Mouse (Mus musculus): ENCODE measurements at regions not wholly inside any gene's neighbourhood (a gene's known extent, or its start where the extent isn't known, plus 50 kb on each side); places are given as distances from the start of the nearest gene placed in this dataset.
A peak's percentile ranks its signal among the peaks of the same experiment; 100 is the strongest.

DNA sequence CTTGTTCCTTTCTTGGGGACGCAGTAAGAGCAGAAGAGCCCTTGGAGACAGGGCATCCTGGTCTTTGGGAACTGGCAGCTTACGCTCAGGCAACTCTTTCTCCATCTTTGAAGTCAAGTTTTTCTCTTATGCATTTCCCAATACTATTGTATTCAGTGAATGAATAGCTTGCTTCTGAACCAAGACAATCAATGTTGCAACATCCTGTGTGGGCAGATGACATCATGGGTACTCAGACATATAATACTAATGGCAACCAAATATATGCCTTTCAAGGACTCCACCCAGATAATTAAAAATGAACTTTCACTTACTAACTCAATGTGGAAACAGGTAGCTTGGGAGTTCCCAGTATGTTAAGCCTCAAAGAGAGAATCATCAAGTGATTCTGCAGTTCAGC is 104.6 kb downstream of the Ngf start:
- Histone ChIP-seq H3K27me3 (no peaks in the 10 kb centered on the region), H3K9me3 (no peaks in the 10 kb centered on the region), H3K4me2 (replicated peaks) (no peak overlapping the region), H3K27ac (no peak overlapping the region), H3K9ac (no peak overlapping the region), H3K4me1 (peaks cover 2% of the 10 kb centered on the region; the same call in 1 of the 2 replicates), H3K36me3 (no peaks in the 10 kb centered on the region), H3K4me3 (no peak overlapping the region)
- WGBS = 79% methylated on average over 2 of the region's 2 CpGs
- ATAC-seq (ENCODE audit: insufficient number of reproducible peaks, insufficient read depth, low FRiP score, low TSS enrichment) = no peak

DNA sequence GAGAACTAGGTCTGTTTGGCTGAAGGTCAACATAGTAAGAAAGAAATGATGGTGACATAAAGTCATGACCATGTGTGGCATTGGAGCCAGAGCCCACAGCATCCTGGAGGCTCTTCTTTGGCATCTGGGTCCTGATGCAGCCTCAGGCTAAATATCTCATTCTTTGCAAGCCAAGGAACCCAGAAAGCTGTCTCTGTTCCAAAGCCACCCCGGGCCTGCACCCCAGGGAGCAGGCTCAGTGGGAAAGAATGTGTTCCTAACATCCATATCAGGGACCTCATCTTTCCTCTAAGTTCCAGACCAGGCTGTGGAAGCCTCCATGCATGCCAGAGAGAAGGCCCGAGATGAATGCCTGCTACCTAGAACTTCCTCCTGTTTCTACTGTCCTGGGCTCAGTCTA is 107.2 kb downstream of the Ngf start:
- no peaks in the 10 kb centered on the region for H3K27me3 ChIP-seq
- no peaks in the 10 kb centered on the region for H3K9me3 ChIP-seq
- H3K4me1 ChIP-seq = peaks cover 2% of the 10 kb centered on the region; the same call in 1 of the 2 replicates
- no peak overlapping the region for H3K4me3 ChIP-seq
- H3K9ac ChIP-seq = no peak overlapping the region
- no peak overlapping the region for H3K27ac ChIP-seq
- no peak overlapping the region for H3K4me2 ChIP-seq (replicated peaks)
- H3K36me3 ChIP-seq = no peaks in the 10 kb centered on the region
- WGBS = 88% methylated on average over 2 of the region's 2 CpGs
- ATAC-seq (ENCODE audit: insufficient number of reproducible peaks, insufficient read depth, low FRiP score, low TSS enrichment) = no peak

DNA sequence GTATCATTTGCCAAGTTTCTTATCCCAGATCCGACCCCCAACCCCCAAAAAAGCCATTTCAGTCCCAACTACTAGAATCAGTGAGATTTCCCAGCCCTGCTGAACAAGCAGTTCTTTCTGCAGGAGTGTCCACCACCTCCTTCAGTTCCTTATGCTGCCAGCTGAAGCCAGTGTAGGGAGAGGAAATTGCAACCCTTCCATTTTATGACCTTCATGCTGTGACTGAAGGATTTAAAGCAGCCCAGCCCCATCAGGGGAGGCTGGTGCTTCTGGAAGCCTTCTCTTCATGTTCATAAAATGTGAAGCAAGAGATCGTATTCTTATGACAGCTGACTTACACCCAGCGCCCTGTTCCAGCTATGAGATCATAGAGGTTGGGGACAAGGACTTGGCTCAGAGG is 112.1 kb downstream of the Ngf start:
- H3K4me1 ChIP-seq = peaks cover 2% of the 10 kb centered on the region; the same call in 1 of the 2 replicates
- no peaks in the 10 kb centered on the region for H3K27me3 ChIP-seq
- H3K27ac ChIP-seq = no peak overlapping the region
- H3K4me3 ChIP-seq = no peak overlapping the region
- no peak for ATAC-seq (ENCODE audit: insufficient number of reproducible peaks, insufficient read depth, low FRiP score, low TSS enrichment)
- H3K36me3 ChIP-seq = no peaks in the 10 kb centered on the region
- WGBS = 84% methylated on average over 3 of the region's 3 CpGs
- no peak overlapping the region for H3K4me2 ChIP-seq (replicated peaks)
- no peak overlapping the region for H3K9ac ChIP-seq
- H3K9me3 ChIP-seq = no peaks in the 10 kb centered on the region

DNA sequence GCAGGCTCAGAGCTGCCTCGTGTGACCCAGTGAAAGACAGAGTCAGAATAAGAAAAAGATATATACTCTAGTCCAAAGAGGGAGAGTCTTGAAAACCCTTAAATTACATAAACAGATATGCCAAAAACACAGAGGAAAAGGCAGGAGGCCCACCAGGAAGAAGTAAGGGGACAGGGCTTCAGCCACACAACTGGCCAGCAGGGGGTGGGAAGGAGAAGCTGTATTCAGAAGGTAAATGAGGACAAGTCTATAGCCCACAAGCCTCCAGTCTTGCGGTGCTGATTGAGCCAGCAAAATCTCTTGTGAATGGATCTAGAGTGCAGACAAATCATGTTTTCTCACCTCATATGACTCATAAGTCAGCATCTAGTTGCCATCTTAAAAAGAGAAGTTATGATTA is 115.4 kb downstream of the Ngf start:
- H3K9me3 ChIP-seq = no peaks in the 10 kb centered on the region
- H3K4me2 ChIP-seq (replicated peaks) = no peak overlapping the region
- no peak overlapping the region for H3K27ac ChIP-seq
- H3K4me3 ChIP-seq = no peak overlapping the region
- H3K9ac ChIP-seq = no peak overlapping the region
- no peaks in the 10 kb centered on the region for H3K4me1 ChIP-seq
- ATAC-seq (ENCODE audit: insufficient number of reproducible peaks, insufficient read depth, low FRiP score, low TSS enrichment) = no peak
- WGBS = 84% methylated on average over 2 of the region's 2 CpGs
- no peaks in the 10 kb centered on the region for H3K36me3 ChIP-seq
- H3K27me3 ChIP-seq = no peaks in the 10 kb centered on the region

DNA sequence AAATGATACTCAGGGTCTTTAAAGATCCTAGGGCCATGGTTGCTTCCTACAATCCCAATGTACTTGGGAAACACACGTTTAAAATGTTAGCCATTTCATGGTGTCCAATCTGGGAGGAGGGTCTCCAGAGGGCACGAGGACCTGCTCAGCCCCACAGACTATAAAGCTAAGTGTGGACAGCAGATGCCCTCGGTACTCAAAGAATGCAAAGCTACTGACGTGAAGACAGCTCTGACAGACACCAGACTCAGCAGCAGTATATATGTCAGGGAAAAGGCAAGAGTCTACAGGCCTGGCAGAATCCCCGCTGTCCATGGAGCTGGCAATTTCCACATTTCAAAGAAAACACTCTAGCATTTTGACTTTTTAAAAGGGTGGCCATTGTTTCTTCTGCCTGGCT is 116.5 kb downstream of the Ngf start:
- no peak overlapping the region for H3K9ac ChIP-seq
- no peak overlapping the region for H3K27ac ChIP-seq
- ATAC-seq (ENCODE audit: insufficient number of reproducible peaks, insufficient read depth, low FRiP score, low TSS enrichment) = no peak
- no peaks in the 10 kb centered on the region for H3K4me1 ChIP-seq
- WGBS = 63% methylated on average over 5 of the region's 5 CpGs
- H3K9me3 ChIP-seq = no peaks in the 10 kb centered on the region
- no peaks in the 10 kb centered on the region for H3K27me3 ChIP-seq
- H3K4me2 ChIP-seq (replicated peaks) = no peak overlapping the region
- no peak overlapping the region for H3K4me3 ChIP-seq
- H3K36me3 ChIP-seq = no peaks in the 10 kb centered on the region

DNA sequence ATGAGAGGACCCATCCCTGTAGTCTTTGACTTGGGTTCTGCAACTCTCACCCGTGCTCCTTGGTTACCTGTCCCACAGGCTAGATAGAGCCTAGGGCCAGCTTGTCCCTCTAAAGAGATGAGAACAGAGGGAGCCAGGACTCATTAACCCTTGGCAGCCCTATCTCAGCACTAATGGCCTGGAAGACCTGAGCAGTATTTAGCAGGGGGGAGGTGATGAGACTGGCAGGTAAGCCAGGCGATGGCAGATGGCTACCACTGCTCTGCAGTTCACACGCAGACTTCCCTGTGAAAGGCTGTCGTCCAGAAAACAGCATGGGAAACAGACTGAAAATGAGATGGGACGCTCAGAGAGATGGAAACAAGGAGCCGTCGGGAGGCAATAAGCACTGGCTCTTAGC is 122.3 kb downstream of the Ngf start:
- no peak for ATAC-seq (ENCODE audit: insufficient number of reproducible peaks, insufficient read depth, low FRiP score, low TSS enrichment)
- Histone ChIP-seq H3K36me3 (no peaks in the 10 kb centered on the region), H3K27me3 (no peaks in the 10 kb centered on the region), H3K27ac (no peak overlapping the region), H3K4me2 (replicated peaks) (no peak overlapping the region), H3K4me1 (peaks cover 7% of the 10 kb centered on the region; the same call in 1 of the 2 replicates), H3K4me3 (no peak overlapping the region), H3K9me3 (no peaks in the 10 kb centered on the region), H3K9ac (no peak overlapping the region)
- 91% methylated on average over 7 of the region's 7 CpGs for WGBS

DNA sequence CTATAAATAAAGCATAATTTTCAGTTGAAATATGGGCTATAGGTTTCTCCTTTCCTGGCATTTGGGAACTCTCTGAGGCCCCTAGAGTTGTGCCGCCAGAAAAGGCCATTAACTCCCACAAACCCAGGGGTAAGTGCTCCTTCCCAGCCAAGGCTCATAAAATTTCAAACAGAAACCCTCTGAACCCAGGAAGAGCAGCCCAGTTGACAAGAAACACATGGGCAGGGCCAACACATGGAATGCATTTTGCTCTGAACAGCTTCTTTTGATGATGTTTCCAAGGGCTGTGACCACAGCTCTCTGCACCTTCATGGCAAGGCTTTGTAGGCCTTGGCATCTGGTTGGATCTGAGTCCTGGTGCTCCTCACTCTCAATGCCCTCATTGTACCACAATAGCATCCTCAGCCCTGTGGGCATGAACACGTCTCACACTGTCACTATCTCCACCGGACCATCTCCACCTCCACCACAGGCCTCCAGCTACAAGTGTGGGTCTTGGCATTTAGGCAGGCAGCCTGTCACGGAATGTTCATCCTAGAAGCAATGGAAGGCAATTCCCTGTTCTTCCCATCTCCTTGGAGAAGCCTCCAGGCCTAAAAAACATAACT is 127.3 kb downstream of the Ngf start:
- H3K27me3 ChIP-seq = no peaks in the 10 kb centered on the region
- no peak overlapping the region for H3K4me3 ChIP-seq
- no peak for ATAC-seq (ENCODE audit: insufficient number of reproducible peaks, insufficient read depth, low FRiP score, low TSS enrichment)
- WGBS = 51% methylated on average over 4 of the region's 4 CpGs
- no peaks in the 10 kb centered on the region for H3K9me3 ChIP-seq
- H3K4me2 ChIP-seq (replicated peaks) = no peak overlapping the region
- H3K4me1 ChIP-seq = peaks cover 13% of the 10 kb centered on the region; the same call in 1 of the 2 replicates
- H3K27ac ChIP-seq = no peak overlapping the region; the same call in 1 of the 2 replicates
- no peak overlapping the region for H3K9ac ChIP-seq
- H3K36me3 ChIP-seq = no peaks in the 10 kb centered on the region

DNA sequence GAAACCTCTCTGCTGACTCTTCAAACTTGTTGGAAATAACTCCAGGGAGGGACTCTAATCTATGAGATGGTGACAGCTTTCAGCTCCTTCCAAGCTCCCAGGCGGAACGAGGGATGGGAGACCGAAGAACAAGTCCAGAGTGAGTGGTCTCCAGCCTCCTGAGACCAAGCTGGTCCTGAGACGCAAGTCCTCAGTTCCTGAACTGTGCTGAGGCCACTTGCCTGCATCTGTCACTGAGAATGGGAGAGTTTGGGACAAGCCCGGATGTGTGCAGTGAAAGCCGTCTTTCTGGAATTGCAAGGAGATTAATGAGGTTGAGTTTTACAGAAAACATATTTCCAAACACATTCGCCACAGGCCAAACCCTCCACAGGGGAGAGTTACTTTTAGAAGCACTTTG is 129.3 kb downstream of the Ngf start:
- Histone ChIP-seq H3K27ac (no peak overlapping the region), H3K4me1 (peaks cover 13% of the 10 kb centered on the region; the same call in 1 of the 2 replicates)

DNA sequence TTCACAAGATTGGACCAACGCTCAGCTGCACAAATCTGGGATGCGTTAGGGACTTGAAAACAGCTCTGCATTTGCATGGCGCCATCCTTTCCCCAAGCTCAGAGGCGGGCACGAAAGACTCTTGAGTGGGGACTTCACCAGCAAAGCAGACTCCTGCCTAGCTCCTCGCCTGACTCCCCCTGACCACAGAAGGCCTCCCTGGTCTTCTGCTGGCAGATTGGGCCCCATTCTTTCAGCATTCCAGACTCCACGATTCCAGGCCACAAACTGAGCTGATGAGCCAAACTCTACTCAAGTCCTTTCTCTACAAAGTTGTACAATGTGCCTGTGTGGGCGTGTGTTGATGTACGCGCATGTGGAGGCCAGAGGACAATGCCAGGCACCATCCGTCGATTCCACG is 131.6 kb upstream of the Tspan2 start:
- H3K36me3 ChIP-seq = no peaks in the 10 kb centered on the region
- ATAC-seq (ENCODE audit: insufficient number of reproducible peaks, insufficient read depth, low FRiP score, low TSS enrichment) = no peak
- H3K4me2 ChIP-seq (replicated peaks) = no peak overlapping the region
- H3K27me3 ChIP-seq = no peaks in the 10 kb centered on the region
- no peak overlapping the region for H3K27ac ChIP-seq
- H3K9ac ChIP-seq = no peak overlapping the region
- H3K4me1 ChIP-seq = no peaks in the 10 kb centered on the region; the same call in 1 of the 2 replicates
- WGBS = 81% methylated on average over 13 of the region's 13 CpGs
- no peak overlapping the region for H3K4me3 ChIP-seq
- H3K9me3 ChIP-seq = no peaks in the 10 kb centered on the region

More for the DNA sequence above, 129.3 kb downstream of the Ngf start:
- Histone ChIP-seq H3K4me2 (replicated peaks) (no peak overlapping the region), H3K9ac (no peak overlapping the region), H3K36me3 (no peaks in the 10 kb centered on the region), H3K27me3 (no peaks in the 10 kb centered on the region), H3K4me3 (no peak overlapping the region), H3K9me3 (no peaks in the 10 kb centered on the region)
- 80% methylated on average over 7 of the region's 7 CpGs for WGBS
- no peak for ATAC-seq (ENCODE audit: insufficient number of reproducible peaks, insufficient read depth, low FRiP score, low TSS enrichment)

DNA sequence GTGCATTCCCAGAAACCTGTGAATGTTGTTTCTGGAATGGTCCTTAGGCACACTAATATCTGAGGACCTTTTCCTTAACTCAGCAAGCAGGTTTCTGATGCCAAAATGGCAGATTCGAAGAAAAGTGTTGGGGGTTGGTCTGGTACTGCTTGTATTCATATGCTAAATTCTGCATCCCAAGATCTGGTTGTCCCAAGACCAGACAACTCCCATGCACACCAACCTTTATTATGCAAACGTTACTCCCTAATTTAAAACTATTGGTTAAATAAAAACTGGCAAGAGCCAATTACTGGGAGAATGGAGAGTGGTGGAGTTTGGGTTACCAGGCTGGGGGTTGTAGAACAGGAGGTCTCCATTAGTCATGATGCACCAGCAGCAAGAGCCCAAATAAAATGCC is 129.0 kb upstream of the Tspan2 start:
- H3K27ac ChIP-seq = no peak overlapping the region
- no peak overlapping the region for H3K4me2 ChIP-seq (replicated peaks)
- no peak for ATAC-seq (ENCODE audit: insufficient number of reproducible peaks, insufficient read depth, low FRiP score, low TSS enrichment)
- no peaks in the 10 kb centered on the region for H3K36me3 ChIP-seq
- 67% methylated on average over 2 of the region's 2 CpGs for WGBS
- no peaks in the 10 kb centered on the region; the same call in 1 of the 2 replicates for H3K4me1 ChIP-seq
- H3K9ac ChIP-seq = no peak overlapping the region
- no peak overlapping the region for H3K4me3 ChIP-seq
- no peaks in the 10 kb centered on the region for H3K27me3 ChIP-seq
- no peaks in the 10 kb centered on the region for H3K9me3 ChIP-seq

DNA sequence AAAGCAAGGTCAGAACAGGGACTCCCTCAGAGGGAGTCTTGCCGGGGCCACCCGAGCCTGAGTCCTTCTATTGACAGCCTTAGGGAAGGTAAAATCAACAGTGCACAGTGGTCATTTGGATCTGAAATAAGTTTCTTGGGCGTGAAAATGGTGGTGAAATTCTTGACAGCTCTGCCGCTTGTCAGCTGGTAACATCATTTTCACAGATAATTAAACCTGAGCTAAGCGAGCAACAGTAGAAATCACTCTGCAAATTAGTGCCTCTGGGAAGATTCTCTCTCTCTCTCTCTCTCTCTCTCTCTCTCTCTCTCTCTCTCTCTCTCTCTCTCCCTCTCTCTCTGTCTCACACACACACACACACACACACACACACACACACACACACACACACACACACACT is 123.4 kb upstream of the Tspan2 start:
- Histone ChIP-seq H3K4me3 (no peak overlapping the region), H3K36me3 (no peaks in the 10 kb centered on the region), H3K27me3 (no peaks in the 10 kb centered on the region), H3K27ac (no peak overlapping the region), H3K4me2 (replicated peaks) (no peak overlapping the region), H3K9me3 (no peaks in the 10 kb centered on the region), H3K4me1 (peaks cover 13% of the 10 kb centered on the region; the same call in 1 of the 2 replicates), H3K9ac (no peak overlapping the region)
- ATAC-seq (ENCODE audit: insufficient number of reproducible peaks, insufficient read depth, low FRiP score, low TSS enrichment) = no peak
- 25% methylated on average over 5 of the region's 5 CpGs for WGBS

DNA sequence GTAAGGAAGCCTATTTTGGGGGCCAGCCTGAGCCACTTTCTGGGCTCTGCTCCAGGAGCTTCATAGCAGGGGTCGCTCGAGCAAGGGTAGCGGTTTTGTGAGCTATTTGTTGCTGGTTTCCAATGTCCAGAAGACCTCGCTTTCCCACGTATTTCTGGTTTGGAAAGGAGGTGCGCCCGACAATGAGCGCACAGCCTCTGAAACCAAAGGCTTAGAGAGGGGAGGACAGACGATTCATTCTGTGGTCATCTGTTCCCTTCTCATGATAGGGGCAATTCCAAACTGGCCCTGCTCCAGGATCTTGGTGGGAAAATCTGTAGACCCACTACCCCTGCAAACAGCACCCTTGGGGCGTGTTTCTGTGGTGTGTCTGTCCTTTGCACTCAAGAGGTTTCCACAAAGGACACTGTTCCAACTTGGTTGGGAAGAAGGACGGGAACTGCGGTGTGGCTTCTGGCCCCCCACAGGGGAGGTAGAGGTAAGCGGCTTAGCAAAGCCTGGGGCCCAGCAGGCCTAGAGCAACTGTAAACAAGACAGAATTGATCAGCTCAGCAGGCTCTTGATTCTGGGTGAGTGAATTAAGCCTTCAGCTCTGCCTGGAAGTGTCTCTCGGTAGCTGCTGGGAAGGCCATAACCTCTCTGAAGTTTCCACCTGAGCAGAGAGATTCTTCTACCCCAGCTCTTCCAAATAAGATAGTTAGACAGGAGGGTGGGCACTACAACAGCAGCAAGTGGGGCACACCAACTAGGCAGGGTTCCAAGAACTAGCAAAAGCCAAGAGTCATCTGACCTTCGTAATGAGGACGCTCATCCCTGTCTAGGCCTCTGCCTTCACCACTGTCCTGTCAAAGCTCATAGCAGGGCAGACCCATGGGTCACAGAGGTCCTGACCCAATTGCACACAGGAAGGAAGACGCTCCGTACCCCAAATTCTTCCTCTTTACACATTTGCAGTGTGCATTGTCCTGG is 122.6 kb upstream of the Tspan2 start:
- peak; percentile 35; the same call in 1 of the 2 replicates for ATAC-seq (ENCODE audit: insufficient number of reproducible peaks, insufficient read depth, low FRiP score, low TSS enrichment)
- H3K9me3 ChIP-seq = no peaks in the 10 kb centered on the region
- no peak overlapping the region for H3K4me2 ChIP-seq (replicated peaks)
- H3K36me3 ChIP-seq = no peaks in the 10 kb centered on the region
- no peaks in the 10 kb centered on the region for H3K27me3 ChIP-seq
- no peak overlapping the region for H3K4me3 ChIP-seq
- 35% methylated on average over 18 of the region's 18 CpGs for WGBS
- H3K4me1 ChIP-seq = peaks cover 13% of the 10 kb centered on the region; the same call in 1 of the 2 replicates
- H3K27ac ChIP-seq = no peak overlapping the region
- no peak overlapping the region for H3K9ac ChIP-seq

All from embryonic facial prominence, embryonic 12.5 days (tissue).